Mouse (Mus musculus) layer of hippocampus, adult 8-10 months (tissue): ENCODE measurements around the gene Noxred1. TPM values are rescaled to one million over a fixed set of nuclear protein-coding genes. Genes with fewer than 3 reads are reported as not detected.
"Not testable (repeated sequence)": the region's sequence is repeated elsewhere in the genome, so short reads cannot be mapped to it uniquely, and the experiment has no call there.

Experiments
- DNase-seq, 2 experiments: peaks; one replicate each; pipeline ENCODE4 v3.0.0; 2022; ENCODE audit warnings: low spot score in 2 of 2
- total RNA-seq, 4 experiments: library from RNA; stranded (reverse); gene quantifications; 2 replicates each; pipeline ENCODE4 v1.2.4; 2022

Noxred1 gene
- total RNA-seq, 4 experiments from 2014 or later, result 1.4 to 4.1 (median 2.7) TPM

DNA sequence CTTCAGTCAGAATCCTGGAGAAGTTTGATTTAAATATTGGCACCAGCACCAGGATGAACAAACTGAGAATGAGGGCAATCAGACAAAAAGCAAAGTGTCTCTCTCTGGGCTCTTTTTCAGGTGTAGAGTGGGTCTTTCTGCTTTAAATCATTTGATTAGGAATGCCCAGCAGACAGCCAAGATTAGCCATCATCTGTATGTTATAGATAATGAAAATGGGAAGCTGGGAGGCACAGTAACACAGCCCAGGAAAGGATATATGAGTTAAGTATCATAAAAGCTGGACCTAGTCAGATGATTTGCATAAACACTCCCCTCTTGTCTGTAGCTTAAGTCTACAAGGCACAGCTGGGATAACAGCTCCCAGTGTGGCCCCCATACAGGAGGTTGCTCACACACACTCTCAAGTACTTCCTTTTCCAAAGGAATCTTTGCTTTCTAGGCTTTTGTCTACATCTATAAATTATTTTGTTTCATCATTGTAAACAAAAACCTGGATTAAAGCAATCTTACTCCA, 8.1 kb downstream of the Noxred1 start:
- DNase-seq, result no peak

- no peak for DNase-seq
These were observed 8.9 kb downstream of the Noxred1 start for GRCm38 (mm10) chr12:87229633-87230032.

GRCm38 (mm10) chr12:87226801-87227200, 11.7 kb downstream of the Noxred1 start:
- DNase-seq, result no peak

GRCm38 (mm10) chr12:87224950-87225349, 13.6 kb downstream of the Noxred1 start:
- no peak for DNase-seq

- DNase-seq, result no peak
These were observed 19.2 kb downstream of the Noxred1 start for GRCm38 (mm10) chr12:87219362-87219761.

GRCm38 (mm10) chr12:87217596-87217995, 20.9 kb downstream of the Noxred1 start:
- DNase-seq, result no peak

GRCm38 (mm10) chr12:87216053-87216452, 22.5 kb downstream of the Noxred1 start:
- DNase-seq, result no peak

DNA sequence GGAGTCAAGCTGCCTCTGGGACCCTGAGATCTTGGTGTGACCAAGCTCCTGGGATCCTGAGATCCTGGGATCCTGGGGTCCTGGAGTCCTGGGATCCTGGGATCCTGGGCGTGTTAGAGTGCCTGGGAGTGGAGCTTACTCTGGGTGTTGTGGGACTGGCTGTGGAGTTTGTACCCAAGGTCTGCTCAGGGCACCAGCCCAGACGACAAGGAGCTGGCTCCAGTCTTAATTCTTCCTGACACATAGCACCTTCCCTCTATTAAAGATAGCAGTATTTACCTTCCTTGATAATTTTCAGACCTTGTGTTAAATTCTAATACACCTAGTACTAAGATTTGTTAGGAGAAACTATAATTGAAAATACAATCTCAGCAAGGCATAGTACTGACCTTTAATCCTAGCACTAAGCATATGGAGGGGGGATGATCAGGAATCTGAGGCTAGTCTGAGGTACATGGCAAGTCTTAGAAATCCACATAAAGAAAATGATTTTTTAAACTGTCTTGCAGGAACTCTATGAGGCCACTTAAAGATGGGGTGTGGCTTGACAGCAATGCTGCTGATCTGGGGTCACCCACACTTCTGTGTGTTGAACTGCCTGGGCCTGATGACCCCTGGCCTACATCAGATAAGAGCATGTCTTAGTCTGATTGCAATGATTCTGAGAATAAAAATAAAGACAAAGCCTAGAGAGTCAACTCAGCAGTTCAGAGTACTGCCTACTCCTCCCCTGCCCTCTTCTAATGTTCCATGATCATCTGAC, 25.5 kb downstream of the Noxred1 start:
- no peak for DNase-seq

DNA sequence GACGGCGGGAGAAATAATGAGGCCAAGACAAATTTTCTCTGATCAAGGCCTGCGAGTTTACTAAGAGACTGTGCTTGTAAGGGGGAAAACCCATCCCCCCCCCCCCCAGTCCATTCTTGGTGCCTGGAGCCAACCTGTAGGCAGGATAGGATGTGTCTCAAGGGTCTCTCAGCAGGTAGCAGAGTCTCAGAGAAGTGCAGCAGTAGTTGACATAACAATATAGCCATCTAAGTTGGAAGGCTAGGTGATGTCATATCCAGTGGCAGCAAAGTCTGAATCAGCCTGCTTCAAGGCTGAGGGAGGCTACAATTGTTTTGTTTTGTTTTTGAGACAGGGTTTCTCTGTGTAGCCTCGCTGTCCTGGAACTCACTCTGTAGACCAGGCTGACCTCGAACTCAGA, 32.7 kb downstream of the Noxred1 start:
- DNase-seq, result not testable (repeated sequence)

DNA sequence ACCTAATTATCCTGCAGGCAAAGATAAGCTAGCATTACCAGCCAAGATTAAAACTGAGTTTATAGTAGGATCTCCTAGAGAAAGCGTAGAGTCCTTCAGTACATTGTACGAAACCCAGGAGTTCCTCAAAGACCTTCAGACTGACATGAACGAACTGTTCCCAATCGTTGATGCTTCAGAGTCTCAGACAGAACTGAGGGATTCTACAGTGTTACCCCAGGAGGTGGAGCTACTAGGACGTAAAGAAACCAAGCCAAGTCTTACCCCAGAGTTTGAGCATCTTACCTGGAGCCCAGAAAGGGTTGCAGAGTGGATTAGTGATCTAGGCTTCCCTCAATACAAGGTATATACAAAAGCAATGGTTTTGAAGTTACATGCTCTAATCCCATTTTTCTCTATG, 36.8 kb downstream of the Noxred1 start:
- no peak for DNase-seq

DNA sequence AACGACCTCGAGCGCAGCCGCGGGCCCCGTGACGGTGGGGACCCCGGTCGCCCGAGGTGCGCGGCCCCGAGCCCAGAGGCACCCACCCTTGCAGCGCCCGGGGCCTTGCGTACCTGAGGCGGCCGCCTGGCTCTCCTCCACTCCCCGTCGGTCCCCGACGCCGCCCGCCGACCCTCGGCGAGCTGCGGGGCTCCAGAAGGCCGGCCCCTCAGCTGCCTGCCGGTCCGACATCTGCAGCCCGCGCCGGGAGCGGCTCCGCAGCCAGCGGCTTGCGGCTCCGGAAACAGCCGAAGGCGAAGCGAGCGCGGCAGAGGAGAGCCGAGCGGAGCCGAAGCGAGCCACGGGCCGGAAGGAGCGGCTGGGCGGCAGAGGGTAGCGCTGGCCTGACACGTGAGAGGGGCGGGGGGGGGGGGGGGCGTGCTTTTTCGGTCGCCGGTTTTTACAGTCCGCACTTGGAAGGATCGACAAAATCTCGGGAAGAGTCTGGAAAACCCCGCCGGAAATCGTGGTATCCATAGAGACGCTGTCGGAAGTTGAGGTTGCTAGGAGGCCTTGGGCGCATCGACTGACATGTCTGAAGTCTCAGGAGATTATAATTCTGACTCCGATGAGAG, 38.5 kb downstream of the Noxred1 start, which contains the start of gene Tmed8:
Gene Tmed8, minus strand, starts transcription at position 482 of the 614 bp plus-strand sequence.
- DNase-seq, result peak; percentile 72 to 75

GRCm38 (mm10) chr12:87199206-87199972, 39.1 kb downstream of the Noxred1 start, which contains the start of gene Samd15:
Gene Samd15, plus strand, starts transcription at chr12:87199723.
- peak in 1 of 2 experiments; percentile 17 for DNase-seq

- no peak for DNase-seq
These were observed 39.7 kb downstream of the Noxred1 start for GRCm38 (mm10) chr12:87198792-87199191.

GRCm38 (mm10) chr12:87196310-87196709, 42.2 kb downstream of the Noxred1 start:
- no peak for DNase-seq

- no peak for DNase-seq
These were observed 43.5 kb downstream of the Noxred1 start for GRCm38 (mm10) chr12:87195069-87195468.

DNA sequence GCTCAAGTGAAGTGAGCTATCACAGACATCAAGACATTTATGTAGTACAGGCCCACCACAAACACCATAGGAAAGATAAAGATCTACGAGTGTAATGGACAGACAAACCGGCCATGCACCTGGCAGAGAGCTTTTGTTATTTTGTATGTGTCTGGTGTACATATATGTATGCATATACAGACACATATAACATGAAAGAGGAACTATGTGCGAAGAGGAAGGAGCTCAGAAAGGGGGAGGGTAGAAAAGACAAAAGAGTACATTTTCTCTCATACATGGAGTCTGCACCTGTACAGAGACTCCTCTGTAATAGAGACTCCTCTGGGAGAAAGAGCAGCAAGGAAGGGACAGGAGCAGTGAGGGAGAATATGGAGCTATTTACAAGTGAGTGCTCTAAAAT, 45.5 kb downstream of the Noxred1 start:
- DNase-seq, result no peak

GRCm38 (mm10) chr12:87177631-87178030, 60.9 kb downstream of the Noxred1 start:
- no peak for DNase-seq

GRCm38 (mm10) chr12:87175194-87175946, 63.2 kb downstream of the Noxred1 start:
- no peak for DNase-seq
